8 mouse cellular contexts compared by ENCODE assay signal in the genomic region with DNA sequence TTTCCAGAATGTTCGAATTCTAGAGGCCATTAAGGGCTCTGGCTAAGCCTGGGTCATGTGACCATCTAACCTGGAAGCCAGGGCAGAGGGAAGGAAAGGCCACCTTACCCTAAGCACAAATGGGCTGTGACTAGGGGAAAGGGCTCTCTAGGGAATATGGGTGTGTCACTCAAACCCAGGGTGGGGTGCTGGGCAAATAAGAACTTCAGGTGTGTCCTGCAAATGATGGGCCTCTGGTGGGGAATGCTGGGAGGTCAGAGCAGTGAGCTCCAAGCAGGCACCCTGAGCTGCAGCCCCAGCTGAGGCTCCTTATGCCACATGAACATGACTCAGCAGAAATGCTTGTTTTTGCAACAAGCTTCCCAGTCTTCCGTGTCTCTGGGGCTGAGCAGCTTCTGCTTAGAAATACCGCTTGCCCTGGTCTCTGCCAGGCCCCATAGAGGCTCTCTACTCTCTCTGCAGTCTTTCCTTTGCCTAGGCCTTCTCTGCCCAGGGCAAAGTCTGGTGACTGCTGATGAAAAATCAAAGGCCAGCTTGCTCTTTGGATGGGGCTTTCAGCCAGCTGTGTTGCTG.
DNase-seq lines count a peak whose midpoint lies in the region; ATAC-seq and TF ChIP-seq lines count a peak whose summit lies in the region.

No protein-coding gene starts in this region.

- peak; percentile 41 for ATAC-seq in kidney, postnatal 0 days (replicated peaks; ENCODE audit: low FRiP score, low read depth)

- 46% methylated on average over 3 of the region's 3 CpGs for WGBS in heart, embryonic 10.5 days
- 39% methylated on average over 3 of the region's 3 CpGs for WGBS in kidney, postnatal 0 days

- TF ChIP-seq CTCF in CH12.LX (conservative IDR thresholded peaks at IDR 0.05 in 1 of 2, IDR thresholded peaks at IDR 0.05 in 1 of 2; ENCODE audit: low read depth in 2 of 2, low read length in 2 of 2), result no peak
- TF ChIP-seq CTCF in kidney, postnatal 0 days (IDR thresholded peaks at IDR 0.05; ENCODE audit: low read depth), result no peak

- H3K36me3 ChIP-seq in heart, embryonic 10.5 days, result no peaks in the 10 kb centered on the region
- H3K36me3 ChIP-seq in CH12.LX (replicated peaks in 1 of 2; ENCODE audit: control insufficient read depth in 1 of 2, insufficient read depth in 1 of 2, low read length in 1 of 2), result no peaks in the 10 kb centered on the region
- no peaks in the 10 kb centered on the region for H3K36me3 ChIP-seq in kidney, postnatal 0 days (ENCODE audit: insufficient read depth, low read length)

- H3K9ac ChIP-seq in CH12.LX (ENCODE audit: insufficient read depth, low read depth), result no peak overlapping the region
- no peak overlapping the region for H3K9ac ChIP-seq in kidney, postnatal 0 days (ENCODE audit: low read depth, low read length)

- H3K27ac ChIP-seq in heart, embryonic 10.5 days, result peak overlapping the region; percentile 75
- no peak overlapping the region for H3K27ac ChIP-seq in CH12.LX (ENCODE audit: insufficient read depth, low read depth)
- peak overlapping the region; percentile 60; the same call in 1 of the 2 replicates for H3K27ac ChIP-seq in kidney, postnatal 0 days

- peaks cover 12% of the 10 kb centered on the region for H3K4me1 ChIP-seq in heart, embryonic 10.5 days
- peaks cover 18 to 46% of the 10 kb centered on the region in 2 experiments for H3K4me1 ChIP-seq in CH12.LX (ENCODE audit: control insufficient read depth in 1 of 2, insufficient read depth in 2 of 2)
- peaks cover 4% of the 10 kb centered on the region; the same call in 1 of the 2 replicates for H3K4me1 ChIP-seq in kidney, postnatal 0 days (replicated peaks; ENCODE audit: insufficient read depth, low read length)

- TF ChIP-seq RAD21 in CH12.LX (IDR thresholded peaks at IDR 0.05; ENCODE audit: low read depth, low read length), result no peak

- in situ Hi-C loops in CH12.LX (cut with MboI; ENCODE audit: low pct_ligation_motif_present, low pct_unique_long_range_greater_than_20kb, low sequenced_read_pairs), result no loop called here

- no peaks in the 10 kb centered on the region for H3K9me3 ChIP-seq in heart, embryonic 10.5 days
- peaks cover 7% of the 10 kb centered on the region for H3K9me3 ChIP-seq in CH12.LX (replicated peaks; ENCODE audit: low read length)
- H3K9me3 ChIP-seq in kidney, postnatal 0 days (replicated peaks; ENCODE audit: low read length), result no peaks in the 10 kb centered on the region

- 0 out of 2 replicates have a peak, but pooled peaks have one; percentile 11 for TF ChIP-seq EP300 in CH12.LX (IDR thresholded peaks at IDR 0.05; ENCODE audit: low read length)

- dilution Hi-C loops in CH12.LX (cut with MboI; ENCODE audit: extremely low pct_ligation_motif_present, extremely low pct_unique_long_range_greater_than_20kb, low sequenced_read_pairs), result no loop called here

- no peak for TF ChIP-seq POLR2A in CH12.LX (IDR thresholded peaks at IDR 0.05; ENCODE audit: low read depth, low read length)

- no peak for DNase-seq in heart, embryonic 10.5 days (ENCODE audit: low spot score)
- no peak for DNase-seq in heart, postnatal 10 days
- peak; percentile 52 for DNase-seq in CH12.LX (ENCODE audit: extremely low read depth)
- peak; percentile 71 for DNase-seq in c-Kit-positive CD71-positive TER-119-positive erythroid progenitor cells, embryonic 14.5 days (ENCODE audit: low spot score)
- no peak for DNase-seq in kidney, postnatal 0 days (ENCODE audit: low spot score)
- peak; percentile 59 for DNase-seq in skeletal muscle tissue, adult 2 months (ENCODE audit: low read depth, low spot score)
- no peak for DNase-seq in gastrocnemius, adult 18-20 months (ENCODE audit: low spot score)
- no peak for DNase-seq in layer of hippocampus, adult 11-12 months (ENCODE audit: low spot score)

- H3K79me2 ChIP-seq in CH12.LX (replicated peaks; ENCODE audit: control insufficient read depth, extremely low read depth, insufficient read depth, poor library complexity, severe bottlenecking), result no peaks in the 10 kb centered on the region

- H3K4me2 ChIP-seq in CH12.LX (ENCODE audit: insufficient read depth, low read depth, poor library complexity, severe bottlenecking), result no peak overlapping the region
- H3K4me2 ChIP-seq in kidney, postnatal 0 days (ENCODE audit: low read length), result no peak overlapping the region

- no peak overlapping the region for H3K4me3 ChIP-seq in heart, embryonic 10.5 days
- H3K4me3 ChIP-seq in CH12.LX (replicated peaks in 1 of 3; ENCODE audit: low read depth in 2 of 3, low read length in 2 of 3, poor library complexity in 1 of 3), result no peak overlapping the region
- no peak overlapping the region for H3K4me3 ChIP-seq in kidney, postnatal 0 days (replicated peaks; ENCODE audit: low read depth, low read length)

- H3K27me3 ChIP-seq in heart, embryonic 10.5 days (ENCODE audit: insufficient read depth, poor library complexity, severe bottlenecking), result no peaks in the 10 kb centered on the region
- H3K27me3 ChIP-seq in CH12.LX (replicated peaks), result no peaks in the 10 kb centered on the region
- no peaks in the 10 kb centered on the region for H3K27me3 ChIP-seq in kidney, postnatal 0 days (ENCODE audit: insufficient read depth, low read length)

- intact Hi-C loops in heart, postnatal 10 days (cut with DNase I), result no loop called here

TF ChIP-seq in CH12.LX, 34 proteins besides CTCF, POLR2A, EP300 and RAD21:
- TF ChIP-seq ZKSCAN1 (IDR thresholded peaks at IDR 0.05; ENCODE audit: borderline replicate concordance, low read depth, low read length), result no peak
- peak; percentile 20; the same call in 1 of the 2 replicates for TF ChIP-seq ETS1 (conservative IDR thresholded peaks at IDR 0.05; ENCODE audit: low read depth, low read length)
- no peak for TF ChIP-seq IRF4 (IDR thresholded peaks at IDR 0.05; ENCODE audit: low read depth, low read length)
- TF ChIP-seq JUND (conservative IDR thresholded peaks at IDR 0.05; ENCODE audit: low read depth, low read length), result no peak
- no peak for TF ChIP-seq HCFC1 (IDR thresholded peaks at IDR 0.05; ENCODE audit: low read depth, low read length)
- peak; percentile 14; the same call in 1 of the 2 replicates for TF ChIP-seq GABPA (IDR thresholded peaks at IDR 0.05; ENCODE audit: insufficient replicate concordance, low read depth, low read length)
- peak; percentile 89 for TF ChIP-seq MAFK (IDR thresholded peaks at IDR 0.05; ENCODE audit: insufficient replicate concordance, low read length)
- TF ChIP-seq ZNF384 (IDR thresholded peaks at IDR 0.05; ENCODE audit: low read depth, low read length), result no peak
- TF ChIP-seq USF2 (conservative IDR thresholded peaks at IDR 0.05; ENCODE audit: low read depth, low read length), result peak; percentile 51
- no peak for TF ChIP-seq ZC3H11A (IDR thresholded peaks at IDR 0.05; ENCODE audit: low read depth, low read length)
- TF ChIP-seq MXI1 (IDR thresholded peaks at IDR 0.05; ENCODE audit: low read depth, low read length), result peak; percentile 57; the same call in 1 of the 2 replicates
- TF ChIP-seq USF1 (IDR thresholded peaks at IDR 0.05; ENCODE audit: low read depth, low read length), result peak; percentile 66
TF ChIP-seq in CH12.LX: peak in this region for 6.

Comparison
In these comparisons a context has a peak if more than half of its experiments do, and no peak if none do; other contexts are left out.
1. DNase-seq: peak in CH12.LX (single experiment), c-Kit-positive CD71-positive TER-119-positive erythroid progenitor cells, embryonic 14.5 days (single experiment) and skeletal muscle tissue, adult 2 months (single experiment); none in heart, embryonic 10.5 days (single experiment), heart, postnatal 10 days (0 of 2), kidney, postnatal 0 days (single experiment), gastrocnemius, adult 18-20 months (single experiment) and layer of hippocampus, adult 11-12 months (single experiment).